Comparison of ENCODE assay signal across 14 mouse cellular contexts in genomic region chr6:145127652-145128051, GRCm38 (mm10). TPM values are rescaled to one million over a fixed set of nuclear protein-coding genes. Genes with fewer than 3 reads are reported as not detected.
A peak's percentile ranks its signal among the peaks of the same experiment; 100 is the strongest.
DNase-seq lines count a peak whose midpoint lies in the region; ATAC-seq and TF ChIP-seq lines count a peak whose summit lies in the region.
"Had no signal": no experiment of that assay in that cellular context is flagged by ENCODE, and none has a peak within 500 bp of the region (broad histone marks: within the 10 kb centered on the region; RNA-seq: fewer than 3 reads in every experiment).

No protein-coding gene starts in this region.

- no peaks in the 10 kb centered on the region for H3K27me3 ChIP-seq in forebrain, postnatal 0 days (ENCODE audit: insufficient read depth, low read length)
- no peaks in the 10 kb centered on the region for H3K27me3 ChIP-seq in forebrain, embryonic 14.5 days (replicated peaks; ENCODE audit: control insufficient read depth, insufficient read depth, low read length)
- no peaks in the 10 kb centered on the region for H3K27me3 ChIP-seq in liver, embryonic 14.5 days (ENCODE audit: control insufficient read depth, insufficient read depth, low read length)
- H3K27me3 ChIP-seq in thymus, adult 2 months (ENCODE audit: control insufficient read depth, insufficient read depth, low read length) = no peaks in the 10 kb centered on the region
- H3K27me3 ChIP-seq in embryonic facial prominence, embryonic 10.5 days (replicated peaks; ENCODE audit: low read depth, poor library complexity, severe bottlenecking) = no peaks in the 10 kb centered on the region
- H3K27me3 ChIP-seq: embryonic facial prominence, embryonic 12.5 days; limb, embryonic 12.5 days had no signal

- no peak overlapping the region for H3K4me3 ChIP-seq in forebrain, postnatal 0 days (ENCODE audit: low read depth, low read length)
- H3K4me3 ChIP-seq in forebrain, embryonic 14.5 days (ENCODE audit: low read depth, low read length) = no peak overlapping the region
- H3K4me3 ChIP-seq in liver, embryonic 14.5 days (ENCODE audit: insufficient read depth in 1 of 2, low read depth in 2 of 2, low read length in 2 of 2) = no peak overlapping the region
- H3K4me3 ChIP-seq in thymus, adult 2 months (ENCODE audit: control insufficient read depth, insufficient read depth, low read length) = no peak overlapping the region
- H3K4me3 ChIP-seq in embryonic facial prominence, embryonic 10.5 days = no peak overlapping the region
- H3K4me3 ChIP-seq: embryonic facial prominence, embryonic 12.5 days; limb, embryonic 12.5 days had no signal

- no peak for ATAC-seq in forebrain, postnatal 0 days
- no peak for ATAC-seq in forebrain, embryonic 14.5 days
- ATAC-seq in liver, embryonic 14.5 days (ENCODE audit: insufficient read depth) = no peak

- no peak for TF ChIP-seq EP300 in liver, embryonic 14.5 days (IDR thresholded peaks at IDR 0.05; ENCODE audit: low read depth)

- H3K4me2 ChIP-seq in forebrain, postnatal 0 days (ENCODE audit: low read depth) = no peak overlapping the region
- H3K4me2 ChIP-seq in forebrain, embryonic 14.5 days (ENCODE audit: low read length) = no peak overlapping the region
- H3K4me2 ChIP-seq in liver, embryonic 14.5 days (ENCODE audit: low read depth) = no peak overlapping the region
- H3K4me2 ChIP-seq: embryonic facial prominence, embryonic 12.5 days; limb, embryonic 12.5 days had no signal

- no peaks in the 10 kb centered on the region for H3K36me3 ChIP-seq in forebrain, postnatal 0 days (ENCODE audit: insufficient read depth)
- no peaks in the 10 kb centered on the region for H3K36me3 ChIP-seq in forebrain, embryonic 14.5 days (ENCODE audit: control insufficient read depth, insufficient read depth, low read length)
- H3K36me3 ChIP-seq in liver, embryonic 14.5 days (replicated peaks; ENCODE audit: control insufficient read depth, insufficient read depth, low read depth) = no peaks in the 10 kb centered on the region
- H3K36me3 ChIP-seq in thymus, adult 2 months (ENCODE audit: control insufficient read depth, insufficient read depth, low read length) = no peaks in the 10 kb centered on the region; the same call in 1 of the 2 replicates
- no peaks in the 10 kb centered on the region for H3K36me3 ChIP-seq in embryonic facial prominence, embryonic 10.5 days (replicated peaks)
- H3K36me3 ChIP-seq: embryonic facial prominence, embryonic 12.5 days; limb, embryonic 12.5 days had no signal

- 95% methylated on average over 3 of the region's 3 CpGs for WGBS in forebrain, postnatal 0 days
- over 99% methylated on average over 3 of the region's 3 CpGs for WGBS in forebrain, embryonic 14.5 days
- 88% methylated on average over 3 of the region's 3 CpGs for WGBS in liver, embryonic 14.5 days (ENCODE audit: insufficient replicate concordance)
- WGBS in thymus, adult 2 months = 98% methylated on average over 3 of the region's 3 CpGs
- 95% methylated on average over 3 of the region's 3 CpGs for WGBS in embryonic facial prominence, embryonic 10.5 days

- TF ChIP-seq CTCF in forebrain, postnatal 0 days (IDR thresholded peaks at IDR 0.05; ENCODE audit: low read depth) = 0 out of 2 replicates have a peak, but pooled peaks have one; percentile 17
- TF ChIP-seq CTCF in liver, embryonic 14.5 days (IDR thresholded peaks at IDR 0.05; ENCODE audit: low read depth) = peak; percentile 50
- no peak for TF ChIP-seq CTCF in thymus, adult 2 months (IDR thresholded peaks at IDR 0.05; ENCODE audit: borderline replicate concordance, control insufficient read depth, extremely low read depth, insufficient read depth, low read length, poor library complexity)

- no peaks in the 10 kb centered on the region for H3K4me1 ChIP-seq in forebrain, postnatal 0 days (ENCODE audit: insufficient read depth)
- H3K4me1 ChIP-seq in forebrain, embryonic 14.5 days (ENCODE audit: control insufficient read depth, insufficient read depth, low read length) = no peaks in the 10 kb centered on the region
- peaks cover 4 to 27% of the 10 kb centered on the region in 2 experiments for H3K4me1 ChIP-seq in liver, embryonic 14.5 days (replicated peaks; ENCODE audit: control insufficient read depth in 2 of 2, insufficient read depth in 2 of 2, low read length in 1 of 2)
- H3K4me1 ChIP-seq in thymus, adult 2 months (replicated peaks; ENCODE audit: control insufficient read depth, insufficient read depth, low read length) = peaks cover 15% of the 10 kb centered on the region
- peaks cover 8% of the 10 kb centered on the region; the same call in 1 of the 2 replicates for H3K4me1 ChIP-seq in embryonic facial prominence, embryonic 10.5 days

- no peak overlapping the region for H3K9ac ChIP-seq in forebrain, postnatal 0 days
- H3K9ac ChIP-seq in forebrain, embryonic 14.5 days (ENCODE audit: low read length) = no peak overlapping the region
- no peak overlapping the region for H3K9ac ChIP-seq in liver, embryonic 14.5 days (replicated peaks)
- H3K9ac ChIP-seq: embryonic facial prominence, embryonic 12.5 days; limb, embryonic 12.5 days had no signal

- TF ChIP-seq POLR2A in thymus, adult 2 months (IDR thresholded peaks at IDR 0.05; ENCODE audit: control insufficient read depth, extremely low read depth, insufficient read depth, low read length, poor library complexity) = no peak

- DNase-seq in forebrain, postnatal 0 days = no peak
- DNase-seq in forebrain, embryonic 14.5 days (ENCODE audit: low spot score) = no peak
- no peak for DNase-seq in liver, embryonic 14.5 days (ENCODE audit: low read depth in 3 of 3, low spot score in 3 of 3)
- DNase-seq in liver = no peak
- DNase-seq in thymus, postnatal 4 days = peak; percentile 45
- no peak for DNase-seq in thymus, adult 2 months
- no peak for DNase-seq in retina, embryonic 14.5 days (ENCODE audit: low spot score)
- no peak for DNase-seq in embryonic facial prominence, embryonic 10.5 days (ENCODE audit: low spot score)
- DNase-seq: kidney, postnatal 25 days; lung, adult 18-20 months; right cerebral cortex, postnatal 4 days had no signal

- H3K27ac ChIP-seq in forebrain, postnatal 0 days (ENCODE audit: low read depth, low read length) = no peak overlapping the region
- H3K27ac ChIP-seq in forebrain, embryonic 14.5 days (ENCODE audit: low read depth, low read length) = no peak overlapping the region
- no peak overlapping the region for H3K27ac ChIP-seq in liver, embryonic 14.5 days
- H3K27ac ChIP-seq in thymus, adult 2 months (ENCODE audit: control insufficient read depth, insufficient read depth, low read length) = no peak overlapping the region
- no peak overlapping the region for H3K27ac ChIP-seq in embryonic facial prominence, embryonic 10.5 days (replicated peaks)
- H3K27ac ChIP-seq: embryonic facial prominence, embryonic 12.5 days; limb, embryonic 12.5 days had no signal

- no peaks in the 10 kb centered on the region for H3K9me3 ChIP-seq in forebrain, postnatal 0 days (ENCODE audit: low read length)
- no peaks in the 10 kb centered on the region for H3K9me3 ChIP-seq in forebrain, embryonic 14.5 days (replicated peaks; ENCODE audit: control insufficient read depth, low read length)
- H3K9me3 ChIP-seq in liver, embryonic 14.5 days (ENCODE audit: control insufficient read depth, low read length) = no peaks in the 10 kb centered on the region
- peaks cover 6% of the 10 kb centered on the region; the same call in 1 of the 2 replicates for H3K9me3 ChIP-seq in embryonic facial prominence, embryonic 10.5 days
- H3K9me3 ChIP-seq: limb, embryonic 12.5 days had no signal

RNA-seq across cellular contexts. Expression of gene Lrmp, which starts 12.2 kb away (rescaled TPM):
- 1.3 and 2.2 TPM in 2 replicates for total RNA-seq in forebrain, postnatal 0 days (2014; rRNA removed)
- 0.80 and 1.0 TPM in 2 replicates for polyA plus RNA-seq in forebrain, postnatal 0 days (2015; fragmentation: Nextera tagmentation; extraction: Ambion mirVana)
- polyA plus RNA-seq in forebrain, embryonic 14.5 days (2014; fragmentation: Nextera tagmentation; extraction: Ambion mirVana) = 0.58 and 1.1 TPM in 2 replicates
- 8.3 and 10.9 TPM in 2 replicates for polyA plus RNA-seq in liver, embryonic 14.5 days (2012; rRNA removed)
- 7.3 and 9.8 TPM in 2 replicates for polyA plus RNA-seq in liver, embryonic 14.5 days (2014; fragmentation: Nextera tagmentation; extraction: Ambion mirVana)
- 261 and 279 TPM in 2 replicates for polyA plus RNA-seq in thymus, adult 2 months (2012; rRNA removed)
- polyA plus RNA-seq in embryonic facial prominence, embryonic 10.5 days (2016; fragmentation: Nextera tagmentation; extraction: Ambion mirVana) = 1.8 and 2.2 TPM in 2 replicates

RNA-seq across cellular contexts. Expression of gene Bcat1, which starts 51.7 kb away (rescaled TPM):
- 97.5 and 97.9 TPM in 2 replicates for total RNA-seq in forebrain, postnatal 0 days (2014; rRNA removed)
- 50.7 and 51.5 TPM in 2 replicates for polyA plus RNA-seq in forebrain, postnatal 0 days (2015; fragmentation: Nextera tagmentation; extraction: Ambion mirVana)
- polyA plus RNA-seq in forebrain, embryonic 14.5 days (2014; fragmentation: Nextera tagmentation; extraction: Ambion mirVana) = 105 and 111 TPM in 2 replicates
- polyA plus RNA-seq in liver, embryonic 14.5 days (2012; rRNA removed) = 0.06 and 0.13 TPM in 2 replicates
- polyA plus RNA-seq in liver, embryonic 14.5 days (2014; fragmentation: Nextera tagmentation; extraction: Ambion mirVana) = 0.35 and 0.51 TPM in 2 replicates
- 1.9 and 3.1 TPM in 2 replicates for polyA plus RNA-seq in thymus, adult 2 months (2012; rRNA removed)
- polyA plus RNA-seq in embryonic facial prominence, embryonic 10.5 days (2016; fragmentation: Nextera tagmentation; extraction: Ambion mirVana) = 126 and 141 TPM in 2 replicates
- total RNA-seq: monocyte, adult 5-6 weeks had no signal

Comparison
In these comparisons a context has a peak if more than half of its experiments do, and no peak if none do; other contexts are left out.
1. RNA of gene Lrmp, which starts 12.2 kb away (polyA plus RNA-seq): 261 to 279 TPM in thymus, adult 2 months; 7.3 to 10.9 TPM in liver, embryonic 14.5 days, 1.8 to 2.2 TPM in embryonic facial prominence, embryonic 10.5 days, 0.80 to 1.0 TPM in forebrain, postnatal 0 days and 0.58 to 1.1 TPM in forebrain, embryonic 14.5 days; every median in the first group is over 10 times any median in the second.
2. RNA of gene Bcat1, which starts 51.7 kb away (polyA plus RNA-seq): 126 to 141 TPM in embryonic facial prominence, embryonic 10.5 days, 105 to 111 TPM in forebrain, embryonic 14.5 days and 50.7 to 51.5 TPM in forebrain, postnatal 0 days; 1.9 to 3.1 TPM in thymus, adult 2 months and 0.06 to 0.51 TPM in liver, embryonic 14.5 days; every median in the first group is over 10 times any median in the second.